Mouse (Mus musculus) thymus, postnatal 14 days (tissue): ENCODE results near the gene Lbr.

Experiments
- DNase-seq: peaks from one replicate; pipeline ENCODE4 v3.0.0; 2021

The Lbr gene

GRCm38 (mm10) chr1:181769392-181769791 lies 73.5 kb downstream of the Lbr start:
- DNase-seq = peak; percentile 9
